Mouse (Mus musculus): ENCODE measurements around the gene Rarg. TPM values are rescaled to one million over a fixed set of nuclear protein-coding genes. Genes with fewer than 3 reads are reported as not detected.
A peak's percentile ranks its signal among the peaks of the same experiment; 100 is the strongest.

Gene Rarg
- total and polyA plus RNA-seq, 3 experiments: 0.39 to 5.8 TPM; not detected in 1

- no peaks in the 10 kb centered on the region for H3K9me3 ChIP-seq (replicated peaks; ENCODE audit: insufficient read depth, low read length)
- no peaks in the 10 kb centered on the region for H3K27me3 ChIP-seq (ENCODE audit: control insufficient read depth in 1 of 2, insufficient read depth in 2 of 2, low read length in 2 of 2)
- TF ChIP-seq SIN3A (IDR thresholded peaks at IDR 0.05; ENCODE audit: low read length): peak; percentile 88
- TF ChIP-seq USF1 (IDR thresholded peaks at IDR 0.05; ENCODE audit: low read depth, low read length): no peak; the same call in 1 of the 2 replicates
- TF ChIP-seq ZNF384 (IDR thresholded peaks at IDR 0.05; ENCODE audit: low read depth, low read length): peak; percentile 32; the same call in 1 of the 2 replicates
- TF ChIP-seq ELF1 (IDR thresholded peaks at IDR 0.05; ENCODE audit: low read depth, low read length): peak; percentile 93
- 0 out of 2 replicates have a peak, but pooled peaks have one; percentile 62 for TF ChIP-seq RCOR1 (IDR thresholded peaks at IDR 0.05; ENCODE audit: low read depth, low read length)
- no peak for TF ChIP-seq JUND (IDR thresholded peaks at IDR 0.05; ENCODE audit: low read depth, low read length)
- TF ChIP-seq MYB (IDR thresholded peaks at IDR 0.05; ENCODE audit: low read depth, low read length): no peak
- peak; percentile 89 for TF ChIP-seq CHD2 (IDR thresholded peaks at IDR 0.05; ENCODE audit: low read length)
- TF ChIP-seq UBTF (IDR thresholded peaks at IDR 0.05; ENCODE audit: borderline replicate concordance, insufficient read depth, low read depth, low read length): peak; percentile 93; the same call in 1 of the 2 replicates
- peak; percentile 76 for TF ChIP-seq TBP (IDR thresholded peaks at IDR 0.05; ENCODE audit: low read depth, low read length)
- TF ChIP-seq ETS1 (IDR thresholded peaks at IDR 0.05; ENCODE audit: low read depth, low read length): peak; percentile 85
- TF ChIP-seq MAZ (IDR thresholded peaks at IDR 0.05; ENCODE audit: low read depth, low read length): peak; percentile 100
- peak; percentile 29; the same call in 1 of the 2 replicates for TF ChIP-seq MAX (IDR thresholded peaks at IDR 0.05; ENCODE audit: low read length)
- TF ChIP-seq ZMIZ1 (IDR thresholded peaks at IDR 0.05; ENCODE audit: low read depth, low read length): peak; percentile 70; the same call in 1 of the 2 replicates
- no peak for TF ChIP-seq CHD1 (IDR thresholded peaks at IDR 0.05; ENCODE audit: low read depth, low read length)
- peak; percentile 69 for TF ChIP-seq NELFE (IDR thresholded peaks at IDR 0.05; ENCODE audit: low read depth, low read length)
- no peak for TF ChIP-seq POLR2AphosphoS5 (IDR thresholded peaks at IDR 0.05; ENCODE audit: borderline replicate concordance, low read depth, low read length)
- TF ChIP-seq GABPA (IDR thresholded peaks at IDR 0.05; ENCODE audit: low read depth, low read length): no peak
- peak; percentile 5 to 52; a peak in 3 of 4 replicates for TF ChIP-seq EP300 (IDR thresholded peaks at IDR 0.05; ENCODE audit: low read depth in 1 of 2, low read length in 2 of 2)
- TF ChIP-seq TCF12 (IDR thresholded peaks at IDR 0.05; ENCODE audit: low read depth, low read length): peak; percentile 69
- peak; percentile 69 for TF ChIP-seq MXI1 (IDR thresholded peaks at IDR 0.05; ENCODE audit: low read depth, low read length)
- peak; percentile 61 to 85; a peak in 3 of 4 replicates for TF ChIP-seq POLR2A (IDR thresholded peaks at IDR 0.05; ENCODE audit: control insufficient read depth in 1 of 2, insufficient read depth in 1 of 2, low read depth in 1 of 2, low read length in 2 of 2, poor library complexity in 1 of 2)
- peak; percentile 82 for TF ChIP-seq BHLHE40 (IDR thresholded peaks at IDR 0.05; ENCODE audit: borderline replicate concordance, low read depth, low read length)
- TF ChIP-seq NRF1 (IDR thresholded peaks at IDR 0.05; ENCODE audit: insufficient read depth, low read depth, low read length, poor library complexity, severe bottlenecking): peak; percentile 96
- TF ChIP-seq MYC (IDR thresholded peaks at IDR 0.05; ENCODE audit: low read depth, low read length): no peak; the same call in none of the 2 replicates
- 0 out of 2 replicates have a peak, but pooled peaks have one; percentile 17 for TF ChIP-seq POLR2AphosphoS2 (IDR thresholded peaks at IDR 0.05; ENCODE audit: low read length)
- peak; percentile 27; the same call in 1 of the 2 replicates for TF ChIP-seq MEF2A (IDR thresholded peaks at IDR 0.05; ENCODE audit: extremely low read depth, insufficient replicate concordance, low read depth, low read length, poor library complexity, severe bottlenecking)
- TF ChIP-seq CTCF (IDR thresholded peaks at IDR 0.05 in 2 of 3, conservative IDR thresholded peaks at IDR 0.05 in 1 of 3; ENCODE audit: control insufficient read depth in 1 of 3, insufficient read depth in 1 of 3, low read depth in 2 of 3, low read length in 3 of 3, poor library complexity in 1 of 3, severe bottlenecking in 1 of 3): no peak; a peak in 1 of 6 replicates
- TF ChIP-seq KAT2A (conservative IDR thresholded peaks at IDR 0.05; ENCODE audit: low read depth, low read length): peak; percentile 87
- TF ChIP-seq HCFC1 (IDR thresholded peaks at IDR 0.05; ENCODE audit: low read depth, low read length): peak; percentile 93
- TF ChIP-seq E2F4 (IDR thresholded peaks at IDR 0.05; ENCODE audit: borderline replicate concordance, low read depth, low read length): no peak
- H3K4me3 ChIP-seq (ENCODE audit: control insufficient read depth in 1 of 2, insufficient read depth in 1 of 2, low read depth in 2 of 2, low read length in 2 of 2): peak within 1 kb of the TSS; percentile 93 to 97
- peaks cover 6 to 14% of the 10 kb centered on the region in 2 experiments for H3K4me1 ChIP-seq (ENCODE audit: control insufficient read depth in 1 of 2, insufficient read depth in 2 of 2, low read length in 2 of 2)
- H3K79me2 ChIP-seq (ENCODE audit: control insufficient read depth, insufficient read depth, low read length, poor library complexity): peaks cover 8% of the 10 kb centered on the region
- H3K27ac ChIP-seq (ENCODE audit: control insufficient read depth, low read depth, low read length): peak within 1 kb of the TSS; percentile 96
- H3K9ac ChIP-seq (ENCODE audit: control insufficient read depth, low read depth, low read length, poor library complexity, severe bottlenecking): peak within 1 kb of the TSS; percentile 97
- peak; percentile 99 for DNase-seq (ENCODE audit: low read depth, low spot score)
- peaks cover 0 to 30% of the 10 kb centered on the region in 2 experiments; a peak in 3 of 4 replicates for H3K36me3 ChIP-seq (ENCODE audit: control insufficient read depth in 1 of 2, insufficient read depth in 2 of 2, low read length in 2 of 2)
Observed at GRCm38 (mm10) chr15:102202971-102203834, 54.1 kb downstream of the Rarg start, which contains the start of gene Zfp740. TSS of gene Zfp740 (plus strand) at chr15:102203249.

All from MEL (cell line).